Mouse (Mus musculus) E14TG2a.4 (cell line): Measurements from ENCODE around the gene Bcl9.

ENCODE experiments used
- H3K27me3 ChIP-seq: 2 replicates; pipeline ENCODE4 v1.6.1; 2014; ENCODE audit warnings: low read length, control low read depth; ENCODE audit not compliant: insufficient read depth
- H3K36me3 ChIP-seq: 2 replicates; pipeline ENCODE4 v1.6.1; 2014; ENCODE audit warnings: low read length, control low read depth; ENCODE audit not compliant: insufficient read depth
- H3K4me1 ChIP-seq: replicated peaks from 2 replicates; pipeline ENCODE4 v1.6.1; 2014; ENCODE audit warnings: low read depth, low read length, control low read depth
- H3K4me3 ChIP-seq: replicated peaks from 2 replicates; pipeline ENCODE4 v1.5.1; 2014; ENCODE audit warnings: mild to moderate bottlenecking, low read length
- H3K9me3 ChIP-seq: 2 replicates; pipeline ENCODE4 v1.6.1; 2014; ENCODE audit warnings: low read length, control low read depth
- CTCF ChIP-seq: conservative IDR thresholded peaks from 2 replicates; pipeline ENCODE4 v1.5.1; 2014; ENCODE audit warnings: low read length
- NANOG ChIP-seq: IDR thresholded peaks from 2 replicates; pipeline ENCODE4 v1.6.1; 2014; ENCODE audit warnings: borderline replicate concordance, low read length, mixed read lengths
- POU5F1 ChIP-seq: IDR thresholded peaks from 2 replicates; pipeline ENCODE4 v1.6.1; 2014; ENCODE audit warnings: low read length, borderline replicate concordance

Gene Bcl9

DNA sequence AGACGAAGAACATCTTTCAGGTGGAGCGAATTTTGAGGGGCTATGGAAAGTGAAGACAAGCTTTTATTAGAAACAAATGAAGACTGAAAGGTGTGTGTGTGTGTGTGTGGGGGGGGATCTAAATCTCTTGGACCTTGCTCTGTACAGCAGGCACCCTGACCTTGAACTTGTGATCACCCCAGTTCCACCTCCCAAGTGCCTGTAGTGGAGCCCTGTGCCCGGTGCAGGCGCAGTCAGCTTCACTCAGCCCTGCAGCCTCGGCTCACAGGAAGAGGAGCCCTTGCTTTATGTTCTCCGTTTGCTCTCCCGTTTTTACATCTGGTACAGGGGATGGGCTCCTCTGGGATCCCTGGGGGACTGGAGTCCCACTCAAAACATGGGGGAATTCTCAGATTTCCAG is 3.9 kb upstream of the Bcl9 start:
- H3K27me3 ChIP-seq, result 0 out of 2 replicates have a peak, but pooled peaks cover 4% of the 10 kb centered on the region
- TF ChIP-seq NANOG (no peak), POU5F1 (no peak), CTCF (no peak)
- peaks cover 45% of the 10 kb centered on the region for H3K4me1 ChIP-seq
- H3K36me3 ChIP-seq, result no peaks in the 10 kb centered on the region
- H3K9me3 ChIP-seq, result no peaks in the 10 kb centered on the region
- no peak overlapping the region for H3K4me3 ChIP-seq

DNA sequence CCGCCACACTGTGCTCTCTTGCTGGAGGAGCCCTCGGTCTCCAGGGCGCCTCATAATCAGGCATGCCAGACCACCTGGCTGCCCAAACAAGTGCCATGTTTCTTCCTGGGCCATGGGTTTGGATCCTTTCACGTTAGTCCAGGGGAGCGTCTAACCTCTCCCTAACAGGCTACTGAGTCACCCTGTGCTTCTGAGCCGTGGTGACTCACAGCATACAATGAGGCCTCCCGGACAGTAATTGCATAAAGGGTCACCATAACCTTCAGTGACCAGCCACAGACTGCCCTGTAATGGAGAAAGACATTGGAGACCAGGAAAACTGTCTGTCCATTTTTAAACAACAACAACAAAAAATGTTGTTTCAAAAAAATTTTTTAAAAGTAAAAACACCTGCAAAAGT is 2.7 kb upstream of the Bcl9 start:
- H3K9me3 ChIP-seq, result no peaks in the 10 kb centered on the region
- peaks cover 10% of the 10 kb centered on the region for H3K27me3 ChIP-seq
- no peak for TF ChIP-seq POU5F1
- TF ChIP-seq NANOG, result no peak
- TF ChIP-seq CTCF, result no peak
- H3K4me1 ChIP-seq, result peaks cover 40% of the 10 kb centered on the region
- H3K36me3 ChIP-seq, result no peaks in the 10 kb centered on the region
- H3K4me3 ChIP-seq, result no peak overlapping the region

DNA sequence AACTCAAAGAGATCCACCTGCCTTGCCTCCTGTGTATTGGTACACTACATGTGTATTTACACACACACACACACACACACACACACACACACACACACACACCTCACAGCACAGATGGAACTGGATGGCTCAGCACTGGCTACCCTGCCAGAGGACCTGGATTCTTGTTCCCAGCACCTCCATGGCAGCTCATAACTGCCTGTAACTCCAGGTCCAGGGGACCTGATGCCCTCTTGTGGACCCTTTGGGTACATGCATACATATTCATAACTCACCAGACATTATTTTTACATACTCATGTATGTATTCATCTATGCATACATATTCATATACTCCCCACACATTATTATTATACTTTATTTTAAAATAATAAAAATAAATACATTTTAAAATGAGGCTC is 2.2 kb upstream of the Bcl9 start:
- no peaks in the 10 kb centered on the region for H3K9me3 ChIP-seq
- H3K4me3 ChIP-seq, result no peak overlapping the region
- H3K4me1 ChIP-seq, result peaks cover 36% of the 10 kb centered on the region
- no peaks in the 10 kb centered on the region for H3K36me3 ChIP-seq
- peak; percentile 22 for TF ChIP-seq CTCF
- TF ChIP-seq NANOG, result no peak
- H3K27me3 ChIP-seq, result peaks cover 13% of the 10 kb centered on the region

GRCm38 (mm10) chr3:97298856-97299465 is 1.2 kb upstream of the Bcl9 start:
- Histone ChIP-seq H3K4me3 (no peak overlapping the region), H3K9me3 (no peaks in the 10 kb centered on the region), H3K4me1 (peaks cover 34% of the 10 kb centered on the region), H3K27me3 (peaks cover 13% of the 10 kb centered on the region), H3K36me3 (no peaks in the 10 kb centered on the region)
- TF ChIP-seq CTCF (no peak), POU5F1 (no peak), NANOG (no peak)

DNA sequence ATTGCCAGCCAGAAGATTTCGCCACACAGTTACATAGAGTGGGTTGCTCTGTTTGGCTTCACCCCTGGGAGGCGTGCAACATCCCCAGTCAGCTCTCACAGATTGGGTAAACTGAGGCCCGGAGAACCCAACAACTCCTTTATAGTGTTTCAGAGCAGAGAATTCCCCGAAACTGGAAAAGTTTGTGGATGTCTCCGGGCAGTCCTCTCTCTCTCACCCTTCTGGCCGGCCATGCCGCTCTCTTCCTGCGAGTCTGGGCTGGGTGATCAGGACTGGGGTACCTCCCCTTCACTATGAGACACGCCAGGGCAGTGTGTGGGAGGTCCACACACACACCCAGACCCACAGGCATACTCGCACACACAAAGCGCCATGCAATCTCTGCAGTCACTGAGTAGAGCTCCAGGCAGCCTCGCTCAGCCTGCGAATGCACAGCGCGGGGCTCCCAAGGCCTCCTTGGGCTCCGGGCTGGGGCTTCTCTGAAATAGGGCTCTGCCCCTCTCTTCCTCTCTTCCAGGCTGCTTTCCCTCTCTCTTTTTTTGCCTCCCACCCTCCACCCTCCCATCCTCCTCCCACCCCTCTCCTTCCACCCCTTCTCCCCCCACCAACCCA is 670 bp downstream of the Bcl9 start:
- Histone ChIP-seq H3K4me1 (peaks cover 34% of the 10 kb centered on the region), H3K4me3 (peak overlapping the region; percentile 77), H3K36me3 (no peaks in the 10 kb centered on the region), H3K9me3 (no peaks in the 10 kb centered on the region), H3K27me3 (peaks cover 13% of the 10 kb centered on the region)
- TF ChIP-seq CTCF (no peak), NANOG (no peak), POU5F1 (no peak)

GRCm38 (mm10) chr3:97294334-97294733 is 3.4 kb downstream of the Bcl9 start:
- H3K4me1 ChIP-seq, result peaks cover 24% of the 10 kb centered on the region
- no peaks in the 10 kb centered on the region for H3K9me3 ChIP-seq
- TF ChIP-seq NANOG (no peak), POU5F1 (no peak), CTCF (no peak)
- peaks cover 13% of the 10 kb centered on the region for H3K27me3 ChIP-seq
- H3K36me3 ChIP-seq, result no peaks in the 10 kb centered on the region
- no peak overlapping the region for H3K4me3 ChIP-seq

DNA sequence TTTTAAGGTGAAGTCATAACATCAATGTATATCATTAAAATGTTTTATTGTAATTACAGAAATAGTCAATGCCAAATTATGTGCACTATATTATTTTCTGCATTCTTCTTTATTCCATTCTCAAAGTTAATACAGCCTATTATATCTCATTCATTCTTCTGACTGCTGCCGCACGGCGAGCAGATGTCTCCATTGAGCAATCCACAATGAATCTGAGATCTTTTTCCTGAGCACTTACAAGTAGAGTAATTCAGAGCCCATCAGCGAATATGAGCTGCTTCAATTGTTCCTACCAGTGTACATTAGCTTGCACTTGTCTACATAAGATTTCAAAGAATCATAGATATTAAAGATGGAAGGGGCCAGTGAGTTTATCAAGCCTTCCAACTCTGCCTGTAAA is 12.8 kb downstream of the Bcl9 start:
- TF ChIP-seq CTCF, result no peak
- TF ChIP-seq POU5F1, result no peak
- no peak for TF ChIP-seq NANOG
- no peak overlapping the region for H3K4me3 ChIP-seq
- no peaks in the 10 kb centered on the region for H3K27me3 ChIP-seq
- H3K9me3 ChIP-seq, result peaks cover 11% of the 10 kb centered on the region; the same call in 1 of the 2 replicates
- no peaks in the 10 kb centered on the region for H3K36me3 ChIP-seq
- H3K4me1 ChIP-seq, result no peaks in the 10 kb centered on the region

GRCm38 (mm10) chr3:97284056-97284455 is 13.7 kb downstream of the Bcl9 start:
- Histone ChIP-seq H3K9me3 (peaks cover 11% of the 10 kb centered on the region; the same call in 1 of the 2 replicates), H3K27me3 (no peaks in the 10 kb centered on the region), H3K4me3 (no peak overlapping the region), H3K4me1 (no peaks in the 10 kb centered on the region), H3K36me3 (no peaks in the 10 kb centered on the region)
- TF ChIP-seq POU5F1, result no peak
- no peak for TF ChIP-seq NANOG
- no peak for TF ChIP-seq CTCF

DNA sequence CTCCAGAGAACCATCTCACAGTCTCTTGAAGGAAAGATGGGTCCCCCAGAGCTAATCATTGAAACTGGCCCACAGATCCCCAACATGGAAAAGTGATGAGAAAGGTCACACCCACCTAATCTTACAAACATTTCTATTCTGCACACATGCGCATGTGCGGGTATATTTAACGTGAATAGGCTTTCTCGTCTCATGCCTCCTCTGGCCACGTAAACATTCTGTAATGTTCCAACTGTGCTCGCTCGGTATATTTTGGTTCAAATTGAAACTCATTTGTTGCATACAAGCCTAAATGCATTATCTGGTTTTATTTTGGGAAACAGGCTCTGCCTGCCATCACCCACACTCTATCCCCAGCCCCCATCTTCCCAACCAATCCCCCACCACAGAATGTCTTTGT is 16.3 kb downstream of the Bcl9 start:
- no peaks in the 10 kb centered on the region for H3K36me3 ChIP-seq
- no peak overlapping the region for H3K4me3 ChIP-seq
- no peak for TF ChIP-seq CTCF
- TF ChIP-seq NANOG, result no peak
- no peak for TF ChIP-seq POU5F1
- H3K9me3 ChIP-seq, result peaks cover 11% of the 10 kb centered on the region; the same call in 1 of the 2 replicates
- no peaks in the 10 kb centered on the region for H3K4me1 ChIP-seq
- H3K27me3 ChIP-seq, result no peaks in the 10 kb centered on the region
